ENCODE assay signal across 24 mouse cellular contexts in genomic region chr7:18781301-18781700, GRCm38 (mm10). TPM values are rescaled to one million over a fixed set of nuclear protein-coding genes. Genes with fewer than 3 reads are reported as not detected.
DNase-seq lines count a peak whose midpoint lies in the region; ATAC-seq and TF ChIP-seq lines count a peak whose summit lies in the region.
"Not testable (repeated sequence)": the region's sequence is repeated elsewhere in the genome, so short reads cannot be mapped to it uniquely, and the experiment has no call there.
"Had no signal": no experiment of that assay in that cellular context is flagged by ENCODE, and none has a peak within 500 bp of the region (broad histone marks: within the 10 kb centered on the region; RNA-seq: fewer than 3 reads in every experiment).

No protein-coding gene starts in this region.

- H3K27ac ChIP-seq in MEL (ENCODE audit: control insufficient read depth, low read depth, low read length); forebrain, embryonic 14.5 days (ENCODE audit: low read depth, low read length); hindbrain, postnatal 0 days; left cerebral cortex, adult 2 months: not testable (repeated sequence)

- WGBS in forebrain, embryonic 14.5 days, result 37% methylated on average over 2 of the region's 2 CpGs
- 51% methylated on average over 2 of the region's 2 CpGs for WGBS in hindbrain, postnatal 0 days

- not testable (repeated sequence) for ATAC-seq in forebrain, embryonic 14.5 days
- ATAC-seq in hindbrain, postnatal 0 days, result peak; percentile 27; the same call in 1 of the 2 replicates
- 0 out of 2 replicates have a peak, but pooled peaks have one; percentile 41 for ATAC-seq in megakaryocyte-erythroid progenitor cell, adult 5-6 weeks (replicated peaks; ENCODE audit: low FRiP score, low TSS enrichment, poor library complexity, severe bottlenecking)

- not testable (repeated sequence) for H3K4me2 ChIP-seq in forebrain, embryonic 14.5 days (ENCODE audit: low read length); hindbrain, postnatal 0 days (ENCODE audit: low read depth, low read length)

- H3K9me3 ChIP-seq in MEL (replicated peaks; ENCODE audit: insufficient read depth, low read length); forebrain, embryonic 14.5 days (replicated peaks; ENCODE audit: control insufficient read depth, low read length); hindbrain, postnatal 0 days (ENCODE audit: low read length): not testable (repeated sequence)

- intact Hi-C loops in left cerebral cortex, adult 2 months (cut with DNase I), result not testable (repeated sequence)

- TF ChIP-seq CTCF in MEL (IDR thresholded peaks at IDR 0.05 in 2 of 3, conservative IDR thresholded peaks at IDR 0.05 in 1 of 3; ENCODE audit: control insufficient read depth in 1 of 3, insufficient read depth in 1 of 3, low read depth in 2 of 3, low read length in 3 of 3, poor library complexity in 1 of 3, severe bottlenecking in 1 of 3), result peak in 2 of 3 experiments; percentile 60 to 68; a peak in 4 of 6 replicates
- peak; percentile 64 for TF ChIP-seq CTCF in hindbrain, postnatal 0 days (IDR thresholded peaks at IDR 0.05; ENCODE audit: low read depth)
- TF ChIP-seq CTCF in left cerebral cortex, adult 2 months (IDR thresholded peaks at IDR 0.05), result peak; percentile 26

- not testable (repeated sequence) for TF ChIP-seq POLR2A in MEL (IDR thresholded peaks at IDR 0.05; ENCODE audit: control insufficient read depth in 1 of 2, insufficient read depth in 1 of 2, low read depth in 1 of 2, low read length in 2 of 2, poor library complexity in 1 of 2)

- not testable (repeated sequence) for H3K9ac ChIP-seq in MEL (ENCODE audit: control insufficient read depth, low read depth, low read length, poor library complexity, severe bottlenecking); forebrain, embryonic 14.5 days (ENCODE audit: low read length); hindbrain, postnatal 0 days (replicated peaks; ENCODE audit: low read length)

- not testable (repeated sequence) for H3K36me3 ChIP-seq in MEL (ENCODE audit: control insufficient read depth in 1 of 2, insufficient read depth in 2 of 2, low read length in 2 of 2); forebrain, embryonic 14.5 days (ENCODE audit: control insufficient read depth, insufficient read depth, low read length); hindbrain, postnatal 0 days (ENCODE audit: insufficient read depth, low read length)

- peak; percentile 57 for TF ChIP-seq RAD21 in MEL (IDR thresholded peaks at IDR 0.05; ENCODE audit: low read depth, low read length)

- DNase-seq in 416B (ENCODE audit: low read depth) (peak; percentile 61), MEL (ENCODE audit: low read depth, low spot score) (peak; percentile 57)
- DNase-seq in c-Kit-positive CD71-positive TER-119-positive erythroid progenitor cells, embryonic 14.5 days (ENCODE audit: low spot score), result peak; percentile 6
- DNase-seq in forebrain, embryonic 14.5 days (ENCODE audit: low spot score), result peak; percentile 7
- DNase-seq in hindbrain, postnatal 0 days (ENCODE audit: low spot score), result peak; percentile 41
- DNase-seq in left cerebral cortex, adult 2 months (ENCODE audit: extremely low spot score in 1 of 2, low spot score in 2 of 2), result not testable (repeated sequence)
- peak; percentile 21 for DNase-seq in retina, postnatal 1 day

- not testable (repeated sequence) for H3K27me3 ChIP-seq in MEL (ENCODE audit: control insufficient read depth in 1 of 2, insufficient read depth in 2 of 2, low read length in 2 of 2); forebrain, embryonic 14.5 days (replicated peaks; ENCODE audit: control insufficient read depth, insufficient read depth, low read length); hindbrain, postnatal 0 days (ENCODE audit: insufficient read depth, low read length)

- not testable (repeated sequence) for TF ChIP-seq EP300 in MEL (IDR thresholded peaks at IDR 0.05; ENCODE audit: low read depth in 1 of 2, low read length in 2 of 2)

- not testable (repeated sequence) for H3K4me3 ChIP-seq in MEL (ENCODE audit: control insufficient read depth in 1 of 2, insufficient read depth in 1 of 2, low read depth in 2 of 2, low read length in 2 of 2); forebrain, embryonic 14.5 days (ENCODE audit: low read depth, low read length); hindbrain, postnatal 0 days (ENCODE audit: low read length); left cerebral cortex, adult 2 months

- H3K4me1 ChIP-seq in MEL (ENCODE audit: control insufficient read depth in 1 of 2, insufficient read depth in 2 of 2, low read length in 2 of 2); forebrain, embryonic 14.5 days (ENCODE audit: control insufficient read depth, insufficient read depth, low read length); hindbrain, postnatal 0 days (ENCODE audit: insufficient read depth, low read length): not testable (repeated sequence)

- H3K79me2 ChIP-seq in MEL (ENCODE audit: control insufficient read depth, insufficient read depth, low read length, poor library complexity), result not testable (repeated sequence)

TF ChIP-seq in MEL, 35 proteins besides CTCF, POLR2A, EP300 and RAD21:
- TF ChIP-seq ZC3H11A (IDR thresholded peaks at IDR 0.05; ENCODE audit: low read depth, low read length) (peak; percentile 58), SMC3 (IDR thresholded peaks at IDR 0.05; ENCODE audit: low read depth, low read length) (peak; percentile 82)

RNA-seq across cellular contexts. Expression of gene Psg19, which starts 17.0 kb away (rescaled TPM):
- total RNA-seq in MEL (2012; rRNA removed), result not detected in 2 replicates
- under 1 TPM in 1 of 2 experiments, not detected in 1; 0.04 TPM for polyA plus RNA-seq in MEL (2012; ENCODE audit: insufficient read depth in 1 of 2, insufficient read length in 2 of 2, low read depth in 1 of 2, low replicate concordance in 2 of 2, missing spikeins in 1 of 2)
- not detected in 2 replicates for polyA plus RNA-seq in forebrain, embryonic 14.5 days (2014; fragmentation: Nextera tagmentation; extraction: Ambion mirVana)
- total RNA-seq in hindbrain, postnatal 0 days (2014; rRNA removed), result not detected in 2 replicates
- polyA plus RNA-seq in hindbrain, postnatal 0 days (2015; fragmentation: Nextera tagmentation; extraction: Ambion mirVana), result not detected in 2 replicates
- total RNA-seq in left cerebral cortex, adult 2 months (2021), result not detected
- total RNA-seq in megakaryocyte-erythroid progenitor cell, adult 5-6 weeks (2014; fragmentation: Nextera tagmentation), result not detected in 2 replicates
- total RNA-seq in megakaryocyte-erythroid progenitor cell, adult 5-6 weeks (2017), result not detected in 2 replicates
- total RNA-seq: adrenal gland, postnatal 4 days; gastrocnemius, adult 18-20 months; granulocyte monocyte progenitor cell, adult 5-6 weeks; layer of hippocampus, adult 8-10 months; left cerebral cortex, adult 18-20 months; neutrophil, adult 5-6 weeks had no signal
- polyA plus RNA-seq: erythroblast, embryonic 14.5 days; forebrain, embryonic 16.5 days; heart, embryonic 13.5 days; hindbrain, embryonic 10.5 days; intestine, embryonic 14.5 days; kidney, embryonic 16.5 days; limb, embryonic 10.5 days; liver, embryonic 12.5 days; midbrain, embryonic 12.5 days; myocyte had no signal

RNA-seq across cellular contexts. Expression of gene Psg17, which starts 40.1 kb away (rescaled TPM):
- not detected in 2 replicates for total RNA-seq in MEL (2012; rRNA removed)
- not detected for polyA plus RNA-seq in MEL (2012; ENCODE audit: insufficient read depth in 1 of 2, insufficient read length in 2 of 2, low read depth in 1 of 2, low replicate concordance in 2 of 2, missing spikeins in 1 of 2)
- 0.10 TPM in 1 of 2 replicates, not detected in the other for polyA plus RNA-seq in forebrain, embryonic 14.5 days (2014; fragmentation: Nextera tagmentation; extraction: Ambion mirVana)
- not detected in 2 replicates for total RNA-seq in hindbrain, postnatal 0 days (2014; rRNA removed)
- not detected in 2 replicates for polyA plus RNA-seq in hindbrain, postnatal 0 days (2015; fragmentation: Nextera tagmentation; extraction: Ambion mirVana)
- not detected for total RNA-seq in left cerebral cortex, adult 2 months (2021)
- not detected in 2 replicates for total RNA-seq in megakaryocyte-erythroid progenitor cell, adult 5-6 weeks (2014; fragmentation: Nextera tagmentation)
- 0.70 and 0.95 TPM in 2 replicates for total RNA-seq in megakaryocyte-erythroid progenitor cell, adult 5-6 weeks (2017)
- total RNA-seq: adrenal gland, postnatal 4 days; gastrocnemius, adult 18-20 months; granulocyte monocyte progenitor cell, adult 5-6 weeks; left cerebral cortex, adult 18-20 months; neutrophil, adult 5-6 weeks had no signal
- polyA plus RNA-seq: erythroblast, embryonic 14.5 days; forebrain, embryonic 16.5 days; heart, embryonic 13.5 days; hindbrain, embryonic 10.5 days; kidney, embryonic 16.5 days; limb, embryonic 10.5 days; liver, embryonic 12.5 days had no signal

RNA-seq across cellular contexts. Expression of gene Mill2, which starts 58.5 kb away (rescaled TPM):
- 0.08 TPM in 1 of 2 replicates, not detected in the other for total RNA-seq in MEL (2012; rRNA removed)
- under 1 TPM in 1 of 2 experiments, not detected in 1; 0.13 TPM for polyA plus RNA-seq in MEL (2012; ENCODE audit: insufficient read depth in 1 of 2, insufficient read length in 2 of 2, low read depth in 1 of 2, low replicate concordance in 2 of 2, missing spikeins in 1 of 2)
- 0.29 and 0.41 TPM in 2 replicates for polyA plus RNA-seq in forebrain, embryonic 14.5 days (2014; fragmentation: Nextera tagmentation; extraction: Ambion mirVana)
- total RNA-seq in hindbrain, postnatal 0 days (2014; rRNA removed), result 1.1 and 1.5 TPM in 2 replicates
- 0.72 and 0.79 TPM in 2 replicates for polyA plus RNA-seq in hindbrain, postnatal 0 days (2015; fragmentation: Nextera tagmentation; extraction: Ambion mirVana)
- total RNA-seq in left cerebral cortex, adult 2 months (2021), result 1 to 10 TPM; 1.3 to 2.5 TPM
- total RNA-seq in megakaryocyte-erythroid progenitor cell, adult 5-6 weeks (2014; fragmentation: Nextera tagmentation), result 1.4 TPM in 1 of 2 replicates, not detected in the other
- 2.0 TPM in 1 of 2 replicates, not detected in the other for total RNA-seq in megakaryocyte-erythroid progenitor cell, adult 5-6 weeks (2017)
- total RNA-seq: granulocyte monocyte progenitor cell, adult 5-6 weeks; neutrophil, adult 5-6 weeks had no signal
- polyA plus RNA-seq: erythroblast, embryonic 14.5 days; limb, embryonic 10.5 days had no signal
